Mouse (Mus musculus) cerebellum, adult 8-10 months (tissue): ENCODE results near the gene Galnt2.

Experiments used
- DNase-seq: peaks from one replicate; pipeline ENCODE4 v3.0.0; 2022

Gene Galnt2

GRCm38 (mm10) chr8:124331706-124332105 is 100.5 kb downstream of the Galnt2 start:
- DNase-seq = no peak

GRCm38 (mm10) chr8:124336302-124336701 is 105.1 kb downstream of the Galnt2 start:
- no peak for DNase-seq

GRCm38 (mm10) chr8:124339742-124340141 is 108.6 kb downstream of the Galnt2 start:
- no peak for DNase-seq

- DNase-seq = no peak
These were observed 109.3 kb downstream of the Galnt2 start for GRCm38 (mm10) chr8:124340360-124341068.

GRCm38 (mm10) chr8:124343151-124343550 is 112.0 kb downstream of the Galnt2 start:
- no peak for DNase-seq

DNA sequence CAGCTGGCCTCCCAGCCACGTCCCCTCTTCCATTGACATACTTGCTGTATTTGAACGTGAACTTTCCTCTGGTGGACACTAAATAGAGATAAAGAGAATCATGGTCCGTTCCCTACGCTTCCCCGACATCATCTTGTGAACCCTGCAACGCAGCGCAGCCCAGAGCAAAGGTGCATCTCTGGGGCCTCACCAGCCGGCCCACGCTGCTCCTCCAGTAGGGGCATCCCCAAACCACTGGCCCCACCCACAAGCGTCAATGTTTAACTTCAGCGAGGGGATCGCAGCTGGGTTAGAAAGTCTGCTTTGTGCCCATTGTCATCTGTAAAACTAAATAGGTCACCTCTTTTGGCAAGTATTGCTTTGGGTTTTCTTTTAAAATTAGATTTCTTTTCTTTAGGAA is 112.8 kb downstream of the Galnt2 start:
- DNase-seq = no peak

- DNase-seq = no peak
These were observed 113.9 kb downstream of the Galnt2 start for GRCm38 (mm10) chr8:124345098-124345497.

- peak; percentile 67 for DNase-seq
These were observed 115.8 kb downstream of the Galnt2 start for GRCm38 (mm10) chr8:124346852-124347523.

GRCm38 (mm10) chr8:124348087-124348486 is 116.9 kb downstream of the Galnt2 start:
- no peak for DNase-seq

GRCm38 (mm10) chr8:124349663-124350062 is 118.5 kb downstream of the Galnt2 start:
- DNase-seq = peak; percentile 89

DNA sequence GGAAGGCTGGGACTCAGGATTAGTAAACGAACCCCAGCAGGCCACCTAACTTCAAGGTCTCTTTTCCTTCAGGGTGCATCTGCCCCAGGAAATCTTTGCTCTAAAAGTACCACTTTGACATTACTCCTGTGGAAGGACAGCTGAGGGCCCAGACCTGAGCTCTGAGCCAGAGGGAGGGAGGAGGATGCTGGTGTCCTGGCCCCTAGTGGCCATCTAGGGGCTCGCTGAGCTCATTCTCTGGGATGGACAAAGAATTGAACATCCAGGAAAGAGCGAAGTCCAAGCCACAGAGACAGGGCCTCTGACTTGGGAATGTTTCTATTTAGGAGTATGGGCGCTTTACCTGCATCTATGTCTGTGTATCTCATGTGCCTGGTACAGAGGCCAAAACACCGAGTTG is 120.4 kb downstream of the Galnt2 start:
- no peak for DNase-seq

GRCm38 (mm10) chr8:124360911-124361310 is 129.7 kb downstream of the Galnt2 start:
- no peak for DNase-seq

GRCm38 (mm10) chr8:124361773-124362427 is 130.7 kb downstream of the Galnt2 start:
- no peak for DNase-seq

DNA sequence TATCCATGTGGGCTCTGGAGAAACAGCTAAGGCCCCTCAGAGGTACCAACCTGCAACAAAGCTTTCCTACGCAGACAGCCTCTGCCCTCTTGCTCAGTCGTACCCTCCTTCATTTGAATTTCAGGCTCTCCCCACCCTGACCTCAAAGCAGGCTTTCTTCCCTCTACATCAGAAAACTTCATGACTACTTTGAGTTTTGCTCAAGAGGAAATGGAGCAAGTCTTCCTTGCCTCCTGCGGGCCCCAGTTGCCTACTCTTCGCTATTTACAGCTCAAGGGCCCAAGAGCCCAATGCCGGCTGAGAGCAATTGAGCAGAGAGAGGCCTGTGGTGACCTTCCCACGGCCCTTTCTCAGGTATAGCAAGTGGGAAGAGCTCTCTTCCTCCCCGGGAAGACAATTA is 131.4 kb downstream of the Galnt2 start:
- no peak for DNase-seq

GRCm38 (mm10) chr8:124363337-124363736 is 132.1 kb downstream of the Galnt2 start:
- DNase-seq = no peak

- peak; percentile 69 for DNase-seq
These were observed 137.0 kb downstream of the Galnt2 start for GRCm38 (mm10) chr8:124368213-124368612.

- DNase-seq = peak; percentile 14
These were observed 139.4 kb downstream of the Galnt2 start for GRCm38 (mm10) chr8:124370422-124371183.

- peak; percentile 5 for DNase-seq
These were observed 140.4 kb downstream of the Galnt2 start for GRCm38 (mm10) chr8:124371410-124372123.

DNA sequence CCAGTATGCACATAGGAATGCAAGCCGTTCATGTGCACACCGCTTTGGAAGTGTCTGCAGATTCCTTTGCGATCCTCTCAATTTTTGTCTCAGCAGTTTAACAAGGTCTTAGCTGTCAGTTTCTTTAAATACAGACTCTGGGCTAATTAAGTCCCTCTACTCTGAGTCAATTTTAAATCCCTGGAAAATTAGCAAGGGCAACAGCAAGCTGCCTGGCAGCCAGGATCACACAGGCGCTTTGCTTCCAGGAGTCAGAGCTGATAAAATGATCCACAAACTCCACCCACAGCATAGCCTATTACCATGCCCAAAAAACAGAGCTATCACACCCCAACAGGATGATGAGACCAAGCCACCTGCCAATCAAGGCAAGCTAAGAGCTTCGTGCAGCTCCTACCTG is 142.6 kb downstream of the Galnt2 start:
- DNase-seq = no peak

- DNase-seq = peak; percentile 24
These were observed 144.0 kb downstream of the Galnt2 start for GRCm38 (mm10) chr8:124375168-124375567.

GRCm38 (mm10) chr8:124375727-124376126 is 144.5 kb downstream of the Galnt2 start:
- DNase-seq = peak; percentile 37

- DNase-seq = peak; percentile 6
These were observed 145.2 kb downstream of the Galnt2 start for GRCm38 (mm10) chr8:124376406-124376805.
